Mouse (Mus musculus) heart, embryonic 11.5 days (tissue): ENCODE results near the gene Atf6b. TPM values are rescaled to one million over a fixed set of nuclear protein-coding genes. Genes with fewer than 3 reads are reported as not detected.
A peak's percentile ranks its signal among the peaks of the same experiment; 100 is the strongest.

Experiments used
- ATAC-seq: fragments of 200-750 bp; cut with Nextera tagmentation; replicated peaks from 2 replicates; pipeline ENCODE4 v1.8.0; 2017; ENCODE audit warnings: moderate library complexity; ENCODE audit not compliant: insufficient number of reproducible peaks, low FRiP score, low TSS enrichment
- H3K27ac ChIP-seq: fragments of 300-500 bp; sonication (generic); 2 replicates; pipeline ENCODE4 v1.5.1; 2014; ENCODE audit warnings: mild to moderate bottlenecking, low read depth, low read length
- H3K27me3 ChIP-seq: fragments of 300-500 bp; sonication (generic); 2 replicates; pipeline ENCODE4 v1.6.1; 2014; ENCODE audit warnings: mild to moderate bottlenecking, low read length, mixed read lengths; ENCODE audit not compliant: control insufficient read depth, insufficient read depth
- H3K36me3 ChIP-seq: fragments of 300-500 bp; sonication (generic); 2 replicates; pipeline ENCODE4 v1.6.1; 2014; ENCODE audit warnings: mild to moderate bottlenecking, low read length, moderate library complexity, mixed read lengths; ENCODE audit not compliant: control insufficient read depth, insufficient read depth
- H3K4me1 ChIP-seq: fragments of 300-500 bp; sonication (generic); 2 replicates; pipeline ENCODE4 v1.6.1; 2014; ENCODE audit warnings: low read length; ENCODE audit not compliant: control insufficient read depth, insufficient read depth
- H3K4me2 ChIP-seq: fragments of 300-500 bp; sonication (generic); 2 replicates; pipeline ENCODE4 v1.6.1; 2014; ENCODE audit warnings: mild to moderate bottlenecking, moderate library complexity
- H3K4me3 ChIP-seq: fragments of 300-500 bp; sonication (generic); 2 replicates; pipeline ENCODE4 v1.5.1; 2014; ENCODE audit warnings: low read depth, low read length
- H3K9ac ChIP-seq: fragments of 300-500 bp; sonication (generic); 2 replicates; pipeline ENCODE4 v1.6.1; 2014; ENCODE audit warnings: mild to moderate bottlenecking, low read depth, low read length, moderate library complexity
- H3K9me3 ChIP-seq: fragments of 300-500 bp; sonication (generic); replicated peaks from 2 replicates; pipeline ENCODE4 v1.6.1; 2016; ENCODE audit warnings: low read length; ENCODE audit not compliant: control insufficient read depth
- WGBS: fragments of 180-500 bp; shearing (Covaris S2); extraction: QIAGEN DNeasy Blood & Tissue Kit; methylation state at CpG from one replicate; pipeline ENCODE4 v1.1.7; 2014; ENCODE audit not compliant: insufficient replicate concordance; 5-methylcytosine and 5-hydroxymethylcytosine counted together
- polyA plus RNA-seq: library from polyadenylated mRNA; unstranded; fragments of >200 nt; fragmentation: Nextera tagmentation; extraction: Ambion mirVana; gene quantifications from 2 replicates; pipeline ENCODE4 v1.2.1, GENCODE M21; 2014

The Atf6b gene
- 41.0 and 49.8 TPM in 2 replicates for polyA plus RNA-seq

GRCm38 (mm10) chr17:34646906-34647787, at the start of gene Atf6b:
Atf6b (plus strand) TSS chr17:34647146.
- peak within 1 kb of the TSS; percentile 88 for H3K4me2 ChIP-seq
- peaks cover 10% of the 10 kb centered on the region for H3K36me3 ChIP-seq
- H3K27me3 ChIP-seq: no peaks in the 10 kb centered on the region
- WGBS: 1% methylated on average over 66 of the region's 66 CpGs
- H3K27ac ChIP-seq: peak within 1 kb of the TSS; percentile 22; the same call in 1 of the 2 replicates
- peaks cover 15% of the 10 kb centered on the region for H3K4me1 ChIP-seq
- peak within 1 kb of the TSS; percentile 84 for H3K9ac ChIP-seq
- peak; percentile 96 for ATAC-seq
- peak within 1 kb of the TSS; percentile 93 for H3K4me3 ChIP-seq
- H3K9me3 ChIP-seq: no peaks in the 10 kb centered on the region

DNA sequence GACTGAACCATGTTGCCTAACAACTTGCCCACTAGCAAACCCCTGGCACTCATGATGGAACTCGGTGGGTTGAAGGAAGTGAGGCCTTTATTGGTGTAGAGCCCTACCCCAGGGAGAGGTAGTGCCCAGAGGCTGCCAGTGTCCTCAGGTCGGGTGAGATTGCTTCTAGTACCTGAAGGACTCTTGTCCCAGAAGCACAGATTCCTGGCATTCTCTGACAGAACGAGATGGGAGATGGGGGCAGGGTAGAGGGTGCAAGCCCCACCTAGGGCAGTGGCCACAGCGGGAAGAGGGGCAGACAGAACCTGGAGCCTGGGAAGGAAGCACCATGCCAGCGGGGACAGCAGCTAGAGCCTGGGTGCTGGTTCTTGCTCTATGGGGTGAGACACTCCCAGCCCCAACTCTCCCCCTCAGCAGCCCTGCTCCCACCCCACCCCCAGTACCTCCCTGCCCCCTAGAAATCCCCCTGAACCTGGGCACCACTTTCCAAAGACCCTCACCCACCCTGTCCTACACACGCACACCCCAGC, 49.3 kb upstream of the Atf6b start, which contains the start of gene Ager:
Gene Ager (plus strand): TSS at position 297 of the 530 bp plus-strand sequence.
- H3K27ac ChIP-seq: no peak within 1 kb of the TSS
- peaks cover 48% of the 10 kb centered on the region for H3K4me1 ChIP-seq
- H3K9me3 ChIP-seq: no peaks in the 10 kb centered on the region
- no peak within 1 kb of the TSS for H3K4me3 ChIP-seq
- H3K4me2 ChIP-seq: peak within 1 kb of the TSS; percentile 34
- peak within 1 kb of the TSS; percentile 56; the same call in 1 of the 2 replicates for H3K9ac ChIP-seq
- peaks cover 15% of the 10 kb centered on the region for H3K36me3 ChIP-seq
- H3K27me3 ChIP-seq: no peaks in the 10 kb centered on the region
- 20% methylated on average over 6 of the region's 6 CpGs for WGBS
- no peak for ATAC-seq

DNA sequence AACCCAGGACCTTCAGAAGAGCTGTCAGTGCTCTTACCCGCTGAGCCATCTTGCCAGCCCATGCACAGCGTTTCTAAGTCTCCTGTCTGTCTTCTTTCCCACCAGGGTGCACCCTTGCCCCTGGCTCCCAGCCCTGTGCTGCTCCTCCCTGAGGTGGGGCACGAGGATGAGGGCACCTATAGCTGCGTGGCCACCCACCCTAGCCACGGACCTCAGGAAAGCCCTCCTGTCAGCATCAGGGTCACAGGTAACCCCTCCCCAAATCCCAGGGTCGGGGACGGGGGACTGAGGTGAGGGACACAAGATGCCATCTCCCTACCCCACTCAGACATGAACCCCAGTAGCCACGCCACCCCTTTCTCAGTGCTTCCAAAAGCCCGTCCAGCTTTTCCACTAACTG, 47.1 kb upstream of the Atf6b start:
- ATAC-seq: no peak
- H3K9me3 ChIP-seq: no peaks in the 10 kb centered on the region
- no peak overlapping the region for H3K9ac ChIP-seq
- 76% methylated on average over 9 of the region's 9 CpGs for WGBS
- H3K4me2 ChIP-seq: no peak overlapping the region
- peaks cover 34% of the 10 kb centered on the region for H3K4me1 ChIP-seq
- H3K27ac ChIP-seq: no peak overlapping the region
- H3K4me3 ChIP-seq: no peak overlapping the region
- peaks cover 11% of the 10 kb centered on the region for H3K36me3 ChIP-seq
- no peaks in the 10 kb centered on the region for H3K27me3 ChIP-seq

GRCm38 (mm10) chr17:34601796-34602195, 45.1 kb upstream of the Atf6b start:
- no peak for ATAC-seq
- 82% methylated on average over 12 of the region's 12 CpGs for WGBS
- Histone ChIP-seq H3K9ac (no peak overlapping the region), H3K9me3 (no peaks in the 10 kb centered on the region), H3K27ac (no peak overlapping the region), H3K4me2 (no peak overlapping the region; the same call in 1 of the 2 replicates), H3K4me3 (no peak overlapping the region), H3K4me1 (peaks cover 39% of the 10 kb centered on the region), H3K36me3 (peaks cover 6% of the 10 kb centered on the region), H3K27me3 (no peaks in the 10 kb centered on the region)

- no peaks in the 10 kb centered on the region for H3K9me3 ChIP-seq
- H3K4me1 ChIP-seq: peaks cover 34% of the 10 kb centered on the region
- peak; percentile 90 for ATAC-seq
These were observed 43.4 kb upstream of the Atf6b start, which contains the start of gene Rnf5 for GRCm38 (mm10) chr17:34603375-34604060. Rnf5 (minus strand) TSS chr17:34603690.

DNA sequence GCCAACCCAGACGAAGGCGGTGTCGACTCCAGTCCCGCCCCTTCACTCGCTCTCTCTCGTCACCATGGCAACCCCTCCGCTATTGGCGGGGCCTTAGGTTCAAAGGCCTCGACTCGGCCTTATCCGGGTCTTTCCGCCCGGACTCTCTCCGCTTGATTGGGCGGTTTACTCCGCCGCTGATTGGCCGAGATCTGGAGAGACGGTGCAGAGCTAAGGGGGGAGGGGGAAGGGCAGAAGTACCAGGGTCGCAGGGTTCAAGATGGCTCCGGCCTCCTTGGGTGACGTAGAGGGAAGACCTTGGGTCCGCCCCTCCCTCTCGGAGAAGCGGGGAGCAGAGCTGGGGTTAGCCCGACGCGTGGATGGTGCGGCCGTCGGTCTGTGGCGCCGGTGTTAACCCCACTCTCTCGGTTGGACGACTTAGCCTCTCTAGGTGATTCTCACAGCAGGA, 42.9 kb upstream of the Atf6b start, which contains the start of gene Agpat1:
Gene Agpat1 (plus strand): TSS at position 202 of the 448 bp plus-strand sequence.
- Histone ChIP-seq H3K27ac (peak within 1 kb of the TSS; percentile 91), H3K4me3 (peak within 1 kb of the TSS; percentile 99), H3K9ac (peak within 1 kb of the TSS; percentile 86), H3K4me1 (peaks cover 38% of the 10 kb centered on the region), H3K27me3 (no peaks in the 10 kb centered on the region), H3K9me3 (no peaks in the 10 kb centered on the region), H3K4me2 (peak within 1 kb of the TSS; percentile 99), H3K36me3 (peaks cover 6% of the 10 kb centered on the region)
- 0% methylated on average over 33 of the region's 35 CpGs for WGBS
- peak; percentile 87 for ATAC-seq

More at GRCm38 (mm10) chr17:34603375-34604060, 43.4 kb upstream of the Atf6b start, which contains the start of gene Rnf5:
- peak within 1 kb of the TSS; percentile 86 for H3K9ac ChIP-seq
- WGBS: under 1% methylated on average over 29 of the region's 30 CpGs
- peaks cover 6% of the 10 kb centered on the region for H3K36me3 ChIP-seq
- H3K27ac ChIP-seq: peak within 1 kb of the TSS; percentile 91
- H3K4me3 ChIP-seq: peak within 1 kb of the TSS; percentile 99
- H3K27me3 ChIP-seq: no peaks in the 10 kb centered on the region
- peak within 1 kb of the TSS; percentile 99 for H3K4me2 ChIP-seq

- Histone ChIP-seq H3K9me3 (no peaks in the 10 kb centered on the region), H3K27me3 (no peaks in the 10 kb centered on the region), H3K4me3 (peak overlapping the region; percentile 99), H3K36me3 (peaks cover 6% of the 10 kb centered on the region), H3K4me2 (peak overlapping the region; percentile 99), H3K9ac (peak overlapping the region; percentile 74), H3K27ac (peak overlapping the region; percentile 91), H3K4me1 (peaks cover 35% of the 10 kb centered on the region)
- WGBS: 16% methylated on average over 24 of the region's 24 CpGs
- no peak for ATAC-seq
These were observed 42.3 kb upstream of the Atf6b start for GRCm38 (mm10) chr17:34604511-34605237.
